Mouse (Mus musculus) effector memory CD4-positive, alpha-beta T cell, adult 5 months (primary cell): ENCODE data around the gene Wdr77. TPM values are rescaled to one million over a fixed set of nuclear protein-coding genes. Genes with fewer than 3 reads are reported as not detected.

Experiments used
- polyA plus RNA-seq: library from polyadenylated mRNA; unstranded; fragments of 100-300 nt; shearing (Covaris generic); gene quantifications from one replicate; pipeline ENCODE4 v1.2.1, GENCODE M21; 2017

Wdr77 gene
- polyA plus RNA-seq = 48.0 TPM

GRCm38 (mm10) chr3:105958974-105959580 lies at the start of gene Wdr77:
Wdr77 (plus strand) TSS chr3:105959369.

GRCm38 (mm10) chr3:105932240-105933071 lies 26.7 kb upstream of the Wdr77 start, which contains the start of gene I830077J02Rik:
I830077J02Rik (minus strand) TSS chr3:105932664.

GRCm38 (mm10) chr3:105959999-105960398 lies 830 bp downstream of the Wdr77 start, which contains the start of gene Atp5f1:
Atp5f1 (minus strand) TSS chr3:105960099.

GRCm38 (mm10) chr3:105973411-105973810 lies 14.2 kb downstream of the Wdr77 start, which contains the start of gene Ovgp1:
Ovgp1 (plus strand) TSS chr3:105973711.

GRCm38 (mm10) chr3:106014546-106014945 lies 55.4 kb downstream of the Wdr77 start, which contains the start of gene Pifo:
Pifo (minus strand) TSS chr3:106014646.

Other genes with a start within 250 kb of the Wdr77 start
- 228 TPM for gene Rap1a, start 158.0 kb upstream of the Wdr77 start, polyA plus RNA-seq
- not detected for gene Adora3, start 88.5 kb upstream of the Wdr77 start, polyA plus RNA-seq
- not detected for gene Tmigd3, start 88.5 kb upstream of the Wdr77 start, polyA plus RNA-seq
- gene I830077J02Rik, start 26.7 kb upstream of the Wdr77 start, polyA plus RNA-seq = 0.51 TPM
- 248 TPM for gene Atp5f1, start 730 bp downstream of the Wdr77 start, polyA plus RNA-seq
- gene Ovgp1, start 14.3 kb downstream of the Wdr77 start, polyA plus RNA-seq = 6.1 TPM
- gene Pifo, start 55.3 kb downstream of the Wdr77 start, polyA plus RNA-seq = 3.7 TPM
- gene Chil5, start 73.4 kb downstream of the Wdr77 start, polyA plus RNA-seq = 2.5 TPM
- 0.25 TPM for gene Chia1, start 153.9 kb downstream of the Wdr77 start, polyA plus RNA-seq
- gene Chil3, start 208.2 kb downstream of the Wdr77 start, polyA plus RNA-seq = not detected